Mouse (Mus musculus) thymus, adult 2 months (tissue): Measurements from ENCODE around the gene Arhgdig.

Experiments
- CTCF ChIP-seq: fragments of 200-500 bp; IDR thresholded peaks from 2 replicates; pipeline ENCODE4 v1.5.1; 2012; ENCODE audit warnings: mild to moderate bottlenecking, control low read depth, low read length, moderate library complexity, borderline replicate concordance; ENCODE audit not compliant: control insufficient read depth, poor library complexity, insufficient read depth; ENCODE audit errors: extremely low read depth
- POLR2A ChIP-seq: fragments of 200-500 bp; IDR thresholded peaks from 2 replicates; pipeline ENCODE4 v1.6.1; 2012; ENCODE audit warnings: mild to moderate bottlenecking, low read length, control low read depth, moderate library complexity; ENCODE audit not compliant: control insufficient read depth, poor library complexity, insufficient read depth; ENCODE audit errors: extremely low read depth

GRCm38 (mm10) chr17:26188091-26188805 is 19.3 kb downstream of the Arhgdig start:
- TF ChIP-seq CTCF, result no peak
- TF ChIP-seq POLR2A, result no peak
